Mouse (Mus musculus) layer of hippocampus, postnatal 36 days (tissue): ENCODE data around the gene Srebf2. TPM values are rescaled to one million over a fixed set of nuclear protein-coding genes. Genes with fewer than 3 reads are reported as not detected.
A peak's percentile ranks its signal among the peaks of the same experiment; 100 is the strongest.

Experiments used
- DNase-seq, 2 experiments: peaks; one replicate each; pipeline ENCODE4 v3.0.0; 2022
- total RNA-seq, 2 experiments: library from RNA; stranded (reverse); gene quantifications; 2 replicates each; pipeline ENCODE4 v1.2.3; 2021

Gene Srebf2
- total RNA-seq, 2 experiments from 2014 or later, result 156 to 167 TPM

GRCm38 (mm10) chr15:82156902-82157301 lies 9.9 kb downstream of the Srebf2 start:
- no peak for DNase-seq

- no peak for DNase-seq
Measured at GRCm38 (mm10) chr15:82158243-82159035, 11.5 kb downstream of the Srebf2 start.

GRCm38 (mm10) chr15:82159471-82159870 lies 12.5 kb downstream of the Srebf2 start:
- DNase-seq, result no peak

GRCm38 (mm10) chr15:82160731-82161640 lies 14.0 kb downstream of the Srebf2 start:
- DNase-seq, result no peak

- no peak for DNase-seq
Measured at GRCm38 (mm10) chr15:82161965-82162600, 15.1 kb downstream of the Srebf2 start.

- no peak for DNase-seq
Measured at GRCm38 (mm10) chr15:82163356-82164060, 16.5 kb downstream of the Srebf2 start.

GRCm38 (mm10) chr15:82164061-82164399 lies 17.0 kb downstream of the Srebf2 start:
- no peak for DNase-seq

- no peak for DNase-seq
Measured at GRCm38 (mm10) chr15:82164496-82164895, 17.5 kb downstream of the Srebf2 start.

- peak; percentile 73 to 82 for DNase-seq
Measured at GRCm38 (mm10) chr15:82165332-82166239, 18.6 kb downstream of the Srebf2 start.

- DNase-seq, result no peak
Measured at GRCm38 (mm10) chr15:82166240-82167100, 19.5 kb downstream of the Srebf2 start.

- DNase-seq, result no peak
Measured at GRCm38 (mm10) chr15:82167201-82168168, 20.5 kb downstream of the Srebf2 start.

GRCm38 (mm10) chr15:82169671-82170070 lies 22.7 kb downstream of the Srebf2 start:
- DNase-seq, result no peak

- no peak for DNase-seq
Measured at GRCm38 (mm10) chr15:82170437-82171377, 23.7 kb downstream of the Srebf2 start.

- no peak for DNase-seq
Measured at GRCm38 (mm10) chr15:82172648-82173047, 25.7 kb downstream of the Srebf2 start.

- DNase-seq, result no peak
Measured at GRCm38 (mm10) chr15:82175091-82175490, 28.1 kb downstream of the Srebf2 start.

- DNase-seq, result no peak
Measured at GRCm38 (mm10) chr15:82177743-82178290, 30.8 kb downstream of the Srebf2 start.

- DNase-seq, result no peak
Measured at GRCm38 (mm10) chr15:82181131-82181530, 34.1 kb downstream of the Srebf2 start.
